In genomic region chr10:4432996-4433755, GRCm38 (mm10) we compare ENCODE assay signal across 7 mouse cellular contexts. TPM values are rescaled to one million over a fixed set of nuclear protein-coding genes. Genes with fewer than 3 reads are reported as not detected.
DNase-seq lines count a peak whose midpoint lies in the region; ATAC-seq and TF ChIP-seq lines count a peak whose summit lies in the region.

No protein-coding gene starts in this region.

- peak overlapping the region; percentile 85 for H3K27ac ChIP-seq in embryonic facial prominence, embryonic 12.5 days

- peak; percentile 67 for DNase-seq in 416B (ENCODE audit: low read depth)
- peak; percentile 65 for DNase-seq in induced T-regulatory cell, adult 2 months (ENCODE audit: low read depth)
- peak; percentile 35 for DNase-seq in lung, postnatal 10 days
- no peak for DNase-seq in yolk sac, embryonic 10.5 days (ENCODE audit: low spot score)
- DNase-seq in layer of hippocampus, adult 9-11 months = no peak

- peaks cover 8% of the 10 kb centered on the region; the same call in 1 of the 2 replicates for H3K4me1 ChIP-seq in embryonic facial prominence, embryonic 12.5 days

- peaks cover 38% of the 10 kb centered on the region for H3K79me3 ChIP-seq in C2C12 (ENCODE audit: low read depth)

- WGBS in embryonic facial prominence, embryonic 12.5 days = 10% methylated on average over 19 of the region's 19 CpGs

- H3K4me3 ChIP-seq in C2C12 (ENCODE audit: insufficient read depth, poor library complexity, severe bottlenecking) = peak overlapping the region; percentile 83
- H3K4me3 ChIP-seq in embryonic facial prominence, embryonic 12.5 days = peak overlapping the region; percentile 68

- peak overlapping the region; percentile 81 for H3ac ChIP-seq in C2C12 (ENCODE audit: control insufficient read depth, insufficient read length, low read depth)

- no peak for ATAC-seq in embryonic facial prominence, embryonic 12.5 days (ENCODE audit: insufficient number of reproducible peaks, insufficient read depth, low FRiP score, low TSS enrichment)

- H3K9ac ChIP-seq in embryonic facial prominence, embryonic 12.5 days = peak overlapping the region; percentile 61

- no peak for TF ChIP-seq CTCF in C2C12 (IDR thresholded peaks at IDR 0.05; ENCODE audit: control insufficient read depth, insufficient read depth, insufficient read length)

- no peaks in the 10 kb centered on the region for H3K27me3 ChIP-seq in C2C12 (ENCODE audit: control insufficient read depth, insufficient read depth, insufficient read length)
- no peaks in the 10 kb centered on the region for H3K27me3 ChIP-seq in embryonic facial prominence, embryonic 12.5 days

- peaks cover 34% of the 10 kb centered on the region for H3K36me3 ChIP-seq in C2C12 (ENCODE audit: control insufficient read depth, insufficient read depth)
- H3K36me3 ChIP-seq in embryonic facial prominence, embryonic 12.5 days = peaks cover 12% of the 10 kb centered on the region; the same call in 1 of the 2 replicates

- peaks cover 83% of the 10 kb centered on the region for H3K79me2 ChIP-seq in C2C12 (ENCODE audit: control insufficient read depth, insufficient read depth)

- H3K9me3 ChIP-seq in embryonic facial prominence, embryonic 12.5 days = no peaks in the 10 kb centered on the region

- peak overlapping the region; percentile 60 for H3K4me2 ChIP-seq in embryonic facial prominence, embryonic 12.5 days (replicated peaks)

TF ChIP-seq in C2C12, 6 proteins besides CTCF, POLR2A, EP300 and RAD21:
- TF ChIP-seq MYOG (IDR thresholded peaks at IDR 0.05; ENCODE audit: control insufficient read depth, extremely low read depth, insufficient read length) (no peak), USF1 (IDR thresholded peaks at IDR 0.05; ENCODE audit: low read depth) (no peak), CEBPB (IDR thresholded peaks at IDR 0.05; ENCODE audit: low read depth) (no peak), MAX (IDR thresholded peaks at IDR 0.05) (no peak), FOSL1 (IDR thresholded peaks at IDR 0.05; ENCODE audit: insufficient read depth, low read length, poor library complexity, severe bottlenecking) (no peak), MYOD1 (IDR thresholded peaks at IDR 0.05; ENCODE audit: control insufficient read depth, insufficient read length, low read depth) (no peak)

RNA-seq across cellular contexts. Expression of gene Armt1, which starts 0.9 kb away (rescaled TPM):
- polyA plus RNA-seq in C2C12 (2012; fragmentation: generic; extraction: Trizol) = 15.8 TPM
- polyA plus RNA-seq in embryonic facial prominence, embryonic 12.5 days (2016; fragmentation: Nextera tagmentation; extraction: Ambion mirVana) = 22.8 and 23.5 TPM in 2 replicates

RNA-seq across cellular contexts. Expression of gene Rmnd1, which starts 1.0 kb away (rescaled TPM):
- polyA plus RNA-seq in C2C12 (2012; fragmentation: generic; extraction: Trizol) = 11.1 TPM
- polyA plus RNA-seq in embryonic facial prominence, embryonic 12.5 days (2016; fragmentation: Nextera tagmentation; extraction: Ambion mirVana) = 54.3 and 59.8 TPM in 2 replicates

RNA-seq across cellular contexts. Expression of gene Zbtb2, which starts 45.3 kb away (rescaled TPM):
- polyA plus RNA-seq in C2C12 (2012; fragmentation: generic; extraction: Trizol) = 7.9 TPM
- polyA plus RNA-seq in embryonic facial prominence, embryonic 12.5 days (2016; fragmentation: Nextera tagmentation; extraction: Ambion mirVana) = 17.8 and 18.0 TPM in 2 replicates

RNA-seq across cellular contexts. Expression of gene Ccdc170, which starts 49.1 kb away (rescaled TPM):
- 0.02 TPM for polyA plus RNA-seq in C2C12 (2012; fragmentation: generic; extraction: Trizol)
- polyA plus RNA-seq in embryonic facial prominence, embryonic 12.5 days (2016; fragmentation: Nextera tagmentation; extraction: Ambion mirVana) = 0.15 and 0.27 TPM in 2 replicates

Comparison
In these comparisons a context has a peak if more than half of its experiments do, and no peak if none do; other contexts are left out.
1. DNase-seq: peak in 416B (single experiment), induced T-regulatory cell, adult 2 months (single experiment) and lung, postnatal 10 days (single experiment); none in yolk sac, embryonic 10.5 days (single experiment) and layer of hippocampus, adult 9-11 months (single experiment).